Mouse (Mus musculus) adrenal gland, postnatal 10 days (tissue): ENCODE measurements around the gene Mr1. TPM values are rescaled to one million over a fixed set of nuclear protein-coding genes. Genes with fewer than 3 reads are reported as not detected.

Experiments used
- DNase-seq: peaks from one replicate; pipeline ENCODE4 v3.0.0; 2021; ENCODE audit warnings: mixed read lengths
- total RNA-seq, 2 experiments: library from RNA; stranded (reverse); gene quantifications; 2 replicates each; pipeline ENCODE4 v1.2.3; 2021

The Mr1 gene
- total RNA-seq, 2 experiments from 2014 or later: 13.4 to 18.6 TPM

GRCm38 (mm10) chr1:155134866-155135265 is 11.7 kb downstream of the Mr1 start:
- DNase-seq: no peak

GRCm38 (mm10) chr1:155127429-155127934 is 19.1 kb downstream of the Mr1 start:
- no peak for DNase-seq

GRCm38 (mm10) chr1:155126716-155127115 is 19.9 kb downstream of the Mr1 start:
- peak; percentile 61 for DNase-seq

GRCm38 (mm10) chr1:155124397-155124796 is 22.2 kb downstream of the Mr1 start:
- no peak for DNase-seq

DNA sequence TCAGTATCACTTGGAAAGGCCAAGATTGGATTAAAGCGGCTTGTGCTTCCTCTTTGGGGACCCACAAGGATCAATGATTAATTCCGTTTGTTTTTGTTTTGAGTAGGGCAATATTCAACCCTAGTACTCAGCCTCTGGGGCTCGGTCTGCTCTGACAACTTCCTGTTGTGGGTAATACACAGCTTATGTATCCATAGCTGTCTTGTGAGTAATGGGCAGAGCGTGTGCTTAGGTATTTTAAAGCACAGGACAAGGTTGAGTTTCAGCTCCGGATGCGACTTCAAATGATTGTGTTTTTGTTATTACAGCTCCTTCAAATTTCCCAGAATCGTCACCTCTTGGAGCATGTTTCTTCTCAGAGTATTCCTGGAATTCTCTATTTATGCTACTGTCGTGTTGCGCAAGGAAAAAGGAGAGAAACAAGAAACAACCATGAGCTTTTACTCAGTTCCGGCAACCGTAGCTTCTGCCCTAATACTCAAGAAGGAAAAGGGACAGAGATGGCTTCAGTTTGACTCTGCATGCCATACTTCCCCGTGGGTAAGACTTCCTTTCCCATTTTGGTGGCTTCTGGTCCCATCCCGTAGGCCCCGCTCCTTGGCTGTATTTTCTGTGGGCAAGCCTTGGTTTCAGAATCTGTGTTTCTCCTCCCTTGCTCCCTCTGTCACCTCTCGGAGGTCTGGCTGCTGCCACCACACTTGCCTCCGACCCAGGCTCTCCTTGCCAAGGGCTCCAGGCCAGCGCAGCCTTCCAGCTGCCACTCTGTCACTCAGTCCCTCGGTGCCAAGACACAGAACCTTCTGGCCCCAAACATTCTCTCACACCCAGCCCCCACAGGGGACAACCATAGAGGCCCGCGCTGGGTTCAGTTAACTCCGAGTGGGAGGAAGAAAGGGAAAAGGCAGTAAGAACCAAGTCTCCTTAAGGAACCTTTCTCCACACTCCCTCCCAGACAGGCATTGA is 24.4 kb downstream of the Mr1 start:
- peak; percentile 82 for DNase-seq

GRCm38 (mm10) chr1:155119719-155120118 is 26.9 kb downstream of the Mr1 start:
- DNase-seq: no peak

GRCm38 (mm10) chr1:155113946-155114345 is 32.7 kb downstream of the Mr1 start:
- peak; percentile 35 for DNase-seq

DNA sequence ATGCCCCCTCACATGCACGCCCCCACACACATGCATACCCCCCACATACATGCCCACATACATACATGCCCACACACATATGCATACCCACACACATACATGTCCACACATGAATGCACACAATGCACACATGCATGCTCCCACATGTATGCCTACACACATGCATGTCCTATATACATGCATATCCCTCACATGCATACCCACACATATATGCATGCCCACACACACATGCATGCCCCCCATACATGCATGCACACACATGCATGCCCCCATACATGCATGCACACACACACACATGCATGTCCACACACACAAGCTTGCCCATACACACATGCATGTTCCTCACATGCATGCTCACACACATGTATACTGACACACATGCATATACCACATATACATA is 33.7 kb downstream of the Mr1 start:
- no peak for DNase-seq

DNA sequence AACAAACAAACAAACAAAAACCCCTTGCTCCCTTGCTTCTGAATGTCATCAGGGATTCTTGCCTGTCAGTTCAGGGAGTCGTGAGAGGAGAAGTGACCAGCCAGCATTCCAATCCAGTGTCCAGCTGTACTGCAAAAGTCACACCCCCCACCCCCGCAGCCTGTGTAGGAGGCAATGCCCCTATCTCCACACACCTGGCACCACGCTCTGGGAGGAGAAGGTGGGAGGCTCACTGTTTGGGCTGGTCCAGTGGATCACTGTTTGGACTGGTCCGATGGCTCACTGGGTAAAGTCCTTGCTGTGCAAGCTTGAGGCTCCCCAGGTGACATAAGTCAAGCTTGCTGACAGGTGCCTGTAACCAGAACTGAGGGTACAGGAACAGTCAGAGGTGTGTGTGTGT is 34.5 kb downstream of the Mr1 start:
- no peak for DNase-seq

DNA sequence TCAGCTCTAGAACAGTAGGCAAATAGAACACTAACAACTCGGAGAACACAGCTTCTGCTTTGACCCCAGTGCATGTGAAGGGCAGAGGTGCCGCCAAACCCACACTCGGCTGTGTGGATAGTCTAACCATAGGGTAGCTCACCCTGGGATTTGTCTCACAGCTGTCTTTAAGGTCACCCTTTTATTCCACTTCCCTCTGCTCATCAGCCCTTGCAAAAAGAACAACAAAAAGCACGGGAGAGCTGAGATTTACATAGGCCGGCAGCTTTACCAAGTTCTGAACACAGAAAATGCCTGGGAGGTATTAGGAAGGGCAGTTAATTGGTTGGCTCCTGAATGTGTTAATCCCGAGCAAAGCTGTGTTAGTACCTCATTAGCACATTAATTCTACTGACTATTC is 35.1 kb downstream of the Mr1 start:
- DNase-seq: no peak

- DNase-seq: no peak
Observed at GRCm38 (mm10) chr1:155109387-155110350, 36.9 kb downstream of the Mr1 start.

- peak; percentile 43 for DNase-seq
Observed at GRCm38 (mm10) chr1:155108412-155108811, 38.2 kb downstream of the Mr1 start.

DNA sequence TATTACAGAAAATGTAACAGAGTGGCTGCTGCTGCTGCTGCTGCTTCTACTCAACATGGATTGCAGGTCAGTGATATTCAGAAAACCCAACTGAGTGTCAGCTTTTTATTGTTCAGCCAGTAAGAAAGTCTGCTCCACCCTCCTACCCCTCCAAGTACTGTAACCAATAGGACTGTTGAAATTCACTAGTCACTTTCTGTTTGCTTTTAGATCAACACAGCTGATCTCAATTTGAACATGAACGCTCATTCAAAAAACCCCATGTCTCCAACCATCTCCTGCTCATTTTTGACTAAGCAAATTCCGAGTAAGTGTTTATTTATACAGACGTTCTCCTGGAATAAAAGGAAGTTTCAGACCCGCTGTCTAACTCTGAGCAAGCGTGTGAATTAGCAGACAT is 38.8 kb downstream of the Mr1 start:
- DNase-seq: no peak

DNA sequence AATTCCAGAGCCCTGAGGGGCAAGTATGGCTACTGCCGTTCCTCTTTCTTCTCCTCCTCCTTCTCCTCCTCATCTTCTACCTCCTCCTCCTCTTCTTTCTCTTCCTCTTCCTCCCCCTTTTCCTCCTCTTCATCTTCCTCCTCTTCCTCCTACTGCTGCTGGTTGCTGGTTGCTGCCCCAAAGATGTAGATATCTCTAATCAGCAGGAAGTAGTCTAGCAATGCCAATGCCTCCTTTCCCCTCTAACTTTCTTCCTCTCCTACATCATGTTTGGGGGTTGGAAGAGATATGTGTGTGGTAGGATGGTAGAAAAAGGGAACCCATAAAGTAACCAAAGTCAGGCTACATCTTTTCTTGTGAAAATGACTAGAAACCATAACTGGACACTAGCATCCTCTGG is 40.3 kb downstream of the Mr1 start:
- no peak for DNase-seq

DNA sequence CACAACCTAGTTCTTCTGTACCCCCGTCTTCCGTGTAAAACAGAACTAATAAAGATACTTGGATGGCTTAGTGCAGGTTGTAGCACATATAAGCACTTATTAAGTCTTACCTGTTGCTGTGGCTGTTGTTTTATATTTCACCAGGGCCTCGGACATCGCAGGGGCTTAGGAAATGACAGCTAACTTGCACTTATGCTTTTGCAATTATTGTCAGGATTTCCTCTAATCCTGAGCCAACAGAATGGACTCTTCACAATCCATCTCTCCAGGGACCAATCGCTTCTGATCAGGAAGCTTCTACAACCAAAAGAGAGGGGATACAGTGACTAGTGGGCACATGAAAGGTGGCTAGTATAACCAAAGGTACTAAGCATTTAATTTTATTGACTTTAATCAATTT is 42.6 kb downstream of the Mr1 start:
- no peak for DNase-seq

GRCm38 (mm10) chr1:155102631-155103030 is 44.0 kb downstream of the Mr1 start:
- no peak for DNase-seq

- DNase-seq: peak; percentile 97
Observed at GRCm38 (mm10) chr1:155099280-155099848, 47.2 kb downstream of the Mr1 start, which contains the start of gene Ier5. Gene Ier5, minus strand, starts transcription at chr1:155099636.

- DNase-seq: peak; percentile 69
Observed at GRCm38 (mm10) chr1:155098486-155099279, 47.9 kb downstream of the Mr1 start.

DNA sequence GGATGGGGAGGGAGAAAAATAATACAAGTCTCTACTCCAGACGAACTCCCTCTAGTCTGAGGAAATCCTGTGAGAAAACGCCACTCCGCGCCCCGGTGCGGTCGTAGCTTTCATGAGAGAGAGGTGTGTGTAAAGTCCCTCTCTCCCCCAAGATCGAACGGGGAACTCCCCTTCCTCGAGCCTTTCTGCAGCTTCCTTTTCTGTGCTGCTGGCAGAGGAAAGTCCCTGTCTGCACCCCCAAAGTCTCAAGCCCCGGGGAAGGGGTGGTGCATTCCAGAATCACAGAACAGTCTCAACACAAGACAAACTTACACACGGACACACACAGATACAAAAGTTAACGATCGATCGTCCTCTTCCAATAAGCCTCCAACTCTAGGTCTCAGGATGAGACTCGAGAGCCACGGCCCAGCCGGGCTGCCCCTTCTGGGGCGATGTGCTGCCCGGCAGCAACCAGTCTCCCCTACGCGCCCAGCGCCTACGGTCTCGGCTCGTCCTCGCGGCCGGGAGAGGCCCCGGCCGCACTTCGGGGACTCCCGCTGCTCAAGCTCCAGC is 48.6 kb downstream of the Mr1 start:
- DNase-seq: peak; percentile 55

GRCm38 (mm10) chr1:155097354-155097753 is 49.3 kb downstream of the Mr1 start:
- DNase-seq: no peak
